Mouse (Mus musculus) fibroblast of lung, adult 2 months (primary cell): ENCODE results near the gene Tmtc1.
A peak's percentile ranks its signal among the peaks of the same experiment; 100 is the strongest.

Experiments
- DNase-seq: peaks from one replicate; pipeline ENCODE4 v3.0.0-alpha.2; 2011; ENCODE audit warnings: low read depth

Gene Tmtc1

GRCm38 (mm10) chr6:148315106-148315505, 129.1 kb downstream of the Tmtc1 start:
- no peak for DNase-seq

DNA sequence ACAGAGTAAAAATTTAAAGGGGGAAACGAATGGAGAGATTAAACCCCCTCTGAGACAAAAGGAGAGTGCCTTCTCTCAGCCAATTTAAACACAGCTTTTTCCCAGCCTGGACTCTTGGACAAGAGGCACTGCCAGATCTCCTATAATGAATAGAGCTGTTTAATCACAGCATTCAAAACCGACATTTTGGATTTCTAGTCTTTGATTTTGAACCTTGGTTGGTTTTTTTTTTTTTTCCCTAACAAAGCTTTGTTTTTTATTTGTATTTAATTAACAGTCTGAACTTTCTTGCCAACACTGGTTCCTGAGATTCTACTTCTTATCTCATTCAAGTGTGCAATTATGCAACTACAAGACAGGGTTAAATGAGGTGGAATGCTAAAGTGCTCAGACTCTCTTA, 133.2 kb downstream of the Tmtc1 start:
- no peak for DNase-seq

DNA sequence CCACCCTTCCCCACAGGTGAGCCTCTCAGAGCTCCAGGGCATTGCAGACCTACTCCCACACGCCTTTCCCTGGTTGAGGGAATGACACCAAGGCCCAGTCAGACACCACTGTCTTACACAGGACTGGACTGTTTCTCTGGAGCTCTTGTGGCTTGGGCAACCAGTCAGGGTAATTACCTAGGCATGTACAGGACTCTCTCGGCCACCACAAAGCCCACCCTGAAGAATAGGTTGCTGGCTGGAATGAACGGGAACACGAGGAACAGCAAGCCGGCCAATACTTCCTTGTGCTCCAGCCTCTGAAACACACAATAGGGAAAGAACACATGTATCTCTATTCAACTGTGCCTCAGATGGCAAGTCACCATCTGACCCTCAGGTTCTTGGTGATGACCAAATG, 138.4 kb downstream of the Tmtc1 start:
- DNase-seq: no peak

- DNase-seq: no peak
These were observed 139.0 kb downstream of the Tmtc1 start for GRCm38 (mm10) chr6:148305191-148305590.

GRCm38 (mm10) chr6:148302261-148302660, 141.9 kb downstream of the Tmtc1 start:
- no peak for DNase-seq

DNA sequence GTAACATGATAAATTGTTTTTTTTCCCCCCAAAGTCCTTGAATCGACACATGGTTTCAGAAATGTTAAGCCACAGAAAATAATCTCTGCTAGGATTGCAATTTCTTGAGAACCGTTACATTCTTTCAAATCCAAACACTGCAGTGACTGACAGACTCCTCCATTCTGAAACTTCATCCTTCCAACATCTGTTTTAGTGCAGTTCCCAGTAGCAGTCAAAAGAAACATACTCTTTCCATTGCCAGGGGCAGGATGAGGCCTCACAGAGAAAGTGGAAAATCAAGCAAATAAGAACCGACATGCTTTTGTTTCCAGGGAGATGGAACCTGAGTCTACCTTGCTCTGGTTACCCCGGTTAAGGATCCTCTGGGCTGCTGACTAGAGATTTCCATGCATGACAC, 147.1 kb downstream of the Tmtc1 start:
- no peak for DNase-seq

- no peak for DNase-seq
These were observed 147.8 kb downstream of the Tmtc1 start for GRCm38 (mm10) chr6:148296418-148296817.

- DNase-seq: no peak
These were observed 149.7 kb downstream of the Tmtc1 start for GRCm38 (mm10) chr6:148294506-148294905.

DNA sequence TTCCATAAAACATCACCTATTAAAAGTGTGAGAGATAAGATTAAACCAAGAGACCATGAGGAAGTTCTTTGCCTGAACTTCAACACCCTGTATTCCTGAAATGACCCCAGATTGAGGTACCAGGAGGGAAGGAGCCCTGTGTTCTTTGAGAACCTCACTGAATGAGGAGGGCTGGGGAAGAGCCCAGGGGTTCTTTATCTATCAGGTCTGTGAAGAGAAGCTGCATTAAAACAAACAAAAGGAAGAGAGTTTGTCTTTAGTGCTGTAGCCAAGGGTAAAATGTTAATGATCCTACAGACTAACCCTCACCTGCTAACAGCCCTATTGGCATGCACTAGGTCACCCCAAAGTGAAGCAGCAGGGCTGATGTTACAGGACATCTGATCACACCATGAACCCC, 153.3 kb downstream of the Tmtc1 start:
- DNase-seq: no peak

DNA sequence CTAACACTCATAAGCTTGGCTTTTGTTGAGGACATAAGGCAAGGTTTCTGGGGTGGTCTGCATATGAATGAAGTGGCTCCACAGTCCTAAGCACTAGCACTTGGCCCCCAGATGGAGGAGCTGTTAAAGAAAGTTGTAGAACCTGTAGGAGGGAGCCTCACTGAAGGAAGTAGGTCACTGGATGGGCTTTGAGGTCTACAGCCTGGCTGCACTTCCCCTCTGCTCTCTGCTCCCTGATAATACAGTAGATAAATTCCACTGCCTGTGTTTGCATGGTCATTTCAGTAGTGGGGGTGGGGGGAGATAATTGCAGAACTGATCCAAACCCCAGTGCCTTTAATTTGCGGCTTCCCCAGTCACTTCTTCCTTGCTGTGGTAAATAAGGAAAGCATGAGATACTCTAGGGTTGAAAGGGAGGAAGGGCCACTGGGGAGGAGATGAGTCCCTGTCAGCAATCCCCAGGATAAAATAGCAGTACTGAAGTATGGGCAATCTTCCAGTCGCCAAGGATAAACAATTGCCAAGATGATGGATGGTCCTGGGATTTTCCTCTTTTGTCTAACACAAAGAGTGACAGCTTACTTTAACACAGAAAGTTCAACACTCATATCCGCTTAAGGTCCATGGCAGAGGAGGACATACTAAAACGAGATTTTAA, 160.8 kb downstream of the Tmtc1 start:
- DNase-seq: no peak

- DNase-seq: no peak
These were observed 164.9 kb downstream of the Tmtc1 start for GRCm38 (mm10) chr6:148279240-148279639.

GRCm38 (mm10) chr6:148276418-148276817, 167.8 kb downstream of the Tmtc1 start:
- no peak for DNase-seq

- DNase-seq: no peak
These were observed 169.1 kb downstream of the Tmtc1 start for GRCm38 (mm10) chr6:148275046-148275445.

- DNase-seq: no peak
These were observed 183.5 kb downstream of the Tmtc1 start for GRCm38 (mm10) chr6:148260729-148261101.

GRCm38 (mm10) chr6:148259979-148260728, 184.0 kb downstream of the Tmtc1 start:
- no peak for DNase-seq

- no peak for DNase-seq
These were observed 185.1 kb downstream of the Tmtc1 start for GRCm38 (mm10) chr6:148259074-148259473.

DNA sequence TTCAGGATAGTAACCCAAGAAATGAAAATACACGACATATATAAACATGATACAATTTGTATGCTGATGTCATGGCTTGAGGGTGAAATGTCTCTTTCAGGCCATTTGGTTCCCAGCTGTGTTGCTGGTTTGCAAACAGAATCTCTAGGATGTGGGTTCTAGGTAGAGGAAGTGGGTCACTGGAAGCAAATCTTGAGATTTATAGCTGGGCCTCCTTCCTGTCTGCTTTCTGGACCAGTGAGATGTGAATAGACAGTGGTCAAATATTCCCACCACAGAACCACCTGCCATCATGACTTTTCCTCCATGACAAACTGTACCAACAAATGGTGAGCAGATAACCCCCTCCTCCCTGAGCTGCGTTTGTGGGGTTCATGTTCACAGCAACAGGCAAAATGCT, 186.4 kb downstream of the Tmtc1 start:
- DNase-seq: no peak

DNA sequence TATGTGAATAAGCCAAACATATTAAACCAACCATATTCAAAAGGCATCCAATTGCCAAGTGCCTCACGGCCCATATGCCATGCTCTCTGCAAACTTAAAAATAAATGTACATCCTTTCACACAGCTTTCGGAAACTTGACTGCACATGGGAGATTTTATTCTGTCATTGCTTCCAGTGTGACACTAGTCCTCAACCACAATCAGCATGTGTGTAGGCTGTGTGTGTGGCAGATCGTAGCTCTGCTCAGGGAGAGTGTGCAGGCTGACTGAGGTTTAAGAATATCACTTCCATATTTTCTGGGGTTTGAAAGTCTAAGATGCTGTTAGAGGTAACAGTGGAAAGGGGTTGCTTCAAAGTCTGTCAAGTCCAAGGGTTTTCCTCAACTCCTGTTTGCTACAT, 188.1 kb downstream of the Tmtc1 start:
- no peak for DNase-seq

DNA sequence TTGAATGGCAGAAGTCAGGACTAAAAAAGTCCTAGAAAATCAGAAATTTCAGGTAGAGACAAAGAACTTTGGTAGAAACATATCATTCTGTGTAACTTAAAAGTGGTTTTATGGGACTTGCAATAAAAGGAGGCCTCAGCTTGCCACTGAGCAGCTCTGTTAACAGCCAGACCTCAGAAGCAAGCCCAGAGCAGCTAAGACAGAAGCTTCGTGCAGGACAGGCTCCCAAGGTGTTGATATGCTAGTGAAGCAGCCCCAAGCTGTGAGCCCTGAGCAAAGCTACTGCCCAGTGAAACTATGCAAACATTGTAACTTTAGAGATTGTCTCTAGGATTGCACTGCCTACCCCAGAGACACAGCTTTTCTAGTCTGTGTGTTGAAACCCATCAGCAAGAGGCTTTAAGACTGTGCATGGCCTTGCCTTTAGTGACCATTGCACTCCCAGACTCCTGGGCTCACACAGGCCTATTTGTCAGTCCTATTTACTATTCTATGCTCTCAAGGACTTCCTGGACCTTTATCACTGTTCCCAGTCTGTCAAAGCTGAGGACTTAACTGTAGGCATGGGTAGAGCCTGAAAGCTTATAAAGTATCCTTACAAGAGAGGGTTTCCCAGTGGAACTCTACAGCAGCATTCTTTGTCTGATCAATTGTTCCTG, 188.7 kb downstream of the Tmtc1 start:
- no peak for DNase-seq

- no peak for DNase-seq
These were observed 195.0 kb downstream of the Tmtc1 start for GRCm38 (mm10) chr6:148249221-148249620.

GRCm38 (mm10) chr6:148248625-148249024, 195.6 kb downstream of the Tmtc1 start:
- peak; percentile 36 for DNase-seq

GRCm38 (mm10) chr6:148246544-148246943, 197.6 kb downstream of the Tmtc1 start:
- no peak for DNase-seq

DNA sequence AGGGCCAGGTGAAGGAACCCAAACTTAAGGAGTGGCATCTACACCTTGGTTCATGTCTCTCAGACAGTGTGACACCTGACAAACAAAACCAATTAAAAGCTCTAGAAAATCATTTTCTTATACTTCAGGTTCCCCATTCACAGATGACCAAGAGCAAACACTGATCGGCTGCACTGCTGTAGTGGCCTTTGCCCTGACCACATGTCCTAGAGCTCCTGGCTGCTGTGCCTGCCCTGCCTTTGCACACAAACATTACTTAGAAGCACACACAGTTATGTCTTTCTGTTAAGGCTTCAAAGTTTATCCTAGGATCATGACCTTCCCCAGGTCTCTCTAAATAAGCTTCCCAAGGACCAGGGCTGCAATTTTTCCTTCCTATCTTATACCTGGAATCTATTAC, 199.4 kb downstream of the Tmtc1 start:
- DNase-seq: no peak
